Mouse (Mus musculus) CH12.LX (cell line): ENCODE measurements around the gene Fam71f2. TPM values are rescaled to one million over a fixed set of nuclear protein-coding genes. Genes with fewer than 3 reads are reported as not detected.

Experiments used
- DNase-seq: peaks from one replicate; pipeline ENCODE4 v3.0.0-alpha.2; 2013; ENCODE audit errors: extremely low read depth
- H3K27ac ChIP-seq: 2 replicates; pipeline ENCODE4 v1.5.1; 2012; ENCODE audit warnings: low read depth, mild to moderate bottlenecking, control low read depth, moderate library complexity; ENCODE audit not compliant: insufficient read depth
- H3K27me3 ChIP-seq: replicated peaks from 2 replicates; pipeline ENCODE3; 2012; ENCODE audit warnings: inconsistent platforms
- H3K36me3 ChIP-seq, 2 experiments: replicated peaks in 1 of 2; 2 replicates each; pipeline versions ENCODE3 to v1.6.1; 2012; ENCODE audit warnings: inconsistent platforms in 1 of 2, low read length in 1 of 2, mild to moderate bottlenecking in 1 of 2, mixed read lengths in 1 of 2, moderate library complexity in 1 of 2; ENCODE audit not compliant: control insufficient read depth in 1 of 2, insufficient read depth in 1 of 2
- H3K4me1 ChIP-seq, 2 experiments: 2 replicates each; pipeline ENCODE4 v1.6.1; 2012; ENCODE audit warnings: inconsistent platforms in 1 of 2, moderate library complexity in 1 of 2; ENCODE audit not compliant: insufficient read depth in 2 of 2, control insufficient read depth in 1 of 2
- H3K4me2 ChIP-seq: 2 replicates; pipeline ENCODE4 v1.6.1; 2012; ENCODE audit warnings: low read depth, mild to moderate bottlenecking, control low read depth; ENCODE audit not compliant: poor library complexity, insufficient read depth, severe bottlenecking
- H3K4me3 ChIP-seq, 3 experiments: fragments of 150-350 bp in 1 of 3; sonication (generic) in 1 of 3; replicated peaks in 1 of 3; 2 replicates each; pipeline versions ENCODE3 to v1.5.1; 2011 to 2012; ENCODE audit warnings: low read depth in 2 of 3, low read length in 2 of 3, mild to moderate bottlenecking in 2 of 3, moderate library complexity in 2 of 3, control low read depth in 1 of 3, improper control_type of control experiment in 1 of 3, inconsistent platforms in 1 of 3, mixed read lengths in 1 of 3; ENCODE audit not compliant: poor library complexity in 1 of 3
- H3K79me2 ChIP-seq: replicated peaks from 2 replicates; pipeline ENCODE4 v1.6.1; 2012; ENCODE audit warnings: mild to moderate bottlenecking, moderate library complexity; ENCODE audit not compliant: control insufficient read depth, poor library complexity, insufficient read depth, severe bottlenecking; ENCODE audit errors: extremely low read depth
- H3K9ac ChIP-seq: 2 replicates; pipeline ENCODE4 v1.6.1; 2012; ENCODE audit warnings: low read depth, mild to moderate bottlenecking, control low read depth, moderate library complexity; ENCODE audit not compliant: insufficient read depth
- H3K9me3 ChIP-seq: replicated peaks from 2 replicates; pipeline ENCODE3; 2012; ENCODE audit warnings: low read length, inconsistent platforms, mixed read lengths
- CTCF ChIP-seq, 2 experiments: IDR thresholded peaks in 1 of 2; conservative IDR thresholded peaks in 1 of 2; 2 replicates each; pipeline ENCODE4 v1.5.1; 2011 to 2012; ENCODE audit warnings: low read depth in 2 of 2, low read length in 2 of 2, improper control_type of control experiment in 1 of 2, inconsistent platforms in 1 of 2, mild to moderate bottlenecking in 1 of 2, moderate library complexity in 1 of 2
- ELF1 ChIP-seq: IDR thresholded peaks from 2 replicates; pipeline ENCODE4 v1.6.1; 2014; ENCODE audit warnings: low read depth, mild to moderate bottlenecking, inconsistent platforms, low read length, improper control_type of control experiment
- ETS1 ChIP-seq: conservative IDR thresholded peaks from 2 replicates; pipeline ENCODE4 v1.6.1; 2012; ENCODE audit warnings: low read depth, mild to moderate bottlenecking, inconsistent platforms, low read length, improper control_type of control experiment, moderate library complexity
- IRF4 ChIP-seq: IDR thresholded peaks from 2 replicates; pipeline ENCODE4 v1.6.1; 2014; ENCODE audit warnings: low read depth, mild to moderate bottlenecking, inconsistent platforms, low read length, improper control_type of control experiment
- MXI1 ChIP-seq: IDR thresholded peaks from 2 replicates; pipeline ENCODE4 v1.6.1; 2011; ENCODE audit warnings: mild to moderate bottlenecking, low read depth, low read length, improper control_type of control experiment
- PAX5 ChIP-seq: IDR thresholded peaks from 2 replicates; pipeline ENCODE4 v1.6.1; 2012; ENCODE audit warnings: low read length, inconsistent platforms, mixed read lengths
- POLR2AphosphoS2 ChIP-seq: IDR thresholded peaks from 2 replicates; pipeline ENCODE4 v1.6.1; 2011; ENCODE audit warnings: low read depth, low read length, improper control_type of control experiment
- RCOR1 ChIP-seq: conservative IDR thresholded peaks from 2 replicates; pipeline ENCODE4 v1.6.1; 2012; ENCODE audit warnings: low read depth, mild to moderate bottlenecking, inconsistent platforms, low read length, improper control_type of control experiment
- SIN3A ChIP-seq: IDR thresholded peaks from 2 replicates; pipeline ENCODE4 v1.6.1; 2012; ENCODE audit warnings: low read length, improper control_type of control experiment, inconsistent platforms
- TCF12 ChIP-seq: IDR thresholded peaks from 2 replicates; pipeline ENCODE4 v1.6.1; 2014; ENCODE audit warnings: low read depth, mild to moderate bottlenecking, inconsistent platforms, low read length, improper control_type of control experiment
- USF1 ChIP-seq: IDR thresholded peaks from 2 replicates; pipeline ENCODE4 v1.6.1; 2014; ENCODE audit warnings: low read depth, mild to moderate bottlenecking, inconsistent platforms, low read length, improper control_type of control experiment
- USF2 ChIP-seq: conservative IDR thresholded peaks from 2 replicates; pipeline ENCODE4 v1.6.1; 2011; ENCODE audit warnings: low read depth, low read length, improper control_type of control experiment
- ZC3H11A ChIP-seq: IDR thresholded peaks from 2 replicates; pipeline ENCODE4 v1.6.1; 2012; ENCODE audit warnings: low read depth, mild to moderate bottlenecking, inconsistent platforms, low read length, improper control_type of control experiment
- dilution Hi-C: fragments of 300-500 bp; cut with MboI; formaldehyde crosslinking; loops from 2 replicates; pipeline ENCODE4 v1.14.3; 2020; ENCODE audit warnings: low sequenced_read_pairs; ENCODE audit not compliant: extremely low pct_unique_long_range_greater_than_20kb, extremely low pct_ligation_motif_present
- in situ Hi-C: fragments of 300-500 bp; cut with MboI; formaldehyde crosslinking; loops from 3 replicates; pipeline ENCODE4 v1.14.3; 2019; ENCODE audit warnings: low sequenced_read_pairs, low pct_ligation_motif_present, low pct_unique_long_range_greater_than_20kb, mixed read lengths
- polyA plus RNA-seq: library from polyadenylated mRNA; unstranded; fragments of >175 nt; gene quantifications from 2 replicates; pipeline ENCODE4 v1.2.1, GENCODE M21; 2012; ENCODE audit warnings: low read depth; ENCODE audit not compliant: insufficient read length
- total RNA-seq, 2 experiments: library from RNA; depleted of rRNA; stranded (reverse); fragments of 300-350 nt in 1 of 2; fragments of >200 nt in 1 of 2; gene quantifications; 2 replicates each; pipeline ENCODE4 v1.2.3; 2012 to 2014

Fam71f2 gene
- total and polyA plus RNA-seq, 3 experiments: 0.23 to 0.30 TPM; not detected in 1

DNA sequence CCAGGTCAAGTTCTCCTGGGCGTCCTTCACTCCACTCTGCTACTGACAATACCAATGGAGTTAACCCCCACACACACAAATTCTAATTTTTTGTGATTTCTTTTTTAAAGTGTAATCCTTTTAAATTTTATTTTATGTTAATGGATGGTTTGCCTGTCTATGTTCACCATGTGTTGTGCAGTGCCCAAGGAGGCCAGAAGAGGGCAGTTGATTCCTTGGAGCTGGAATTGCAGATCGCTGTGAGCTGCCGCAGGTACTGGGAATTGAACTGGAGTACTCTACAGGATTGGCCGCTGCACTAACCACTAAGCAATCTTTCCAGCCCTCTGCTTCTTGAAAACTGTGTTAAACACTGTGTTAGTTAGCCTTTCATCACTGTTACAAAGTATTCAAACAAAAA is 26.1 kb downstream of the Fam71f2 start:
- no peak overlapping the region for H3K4me3 ChIP-seq
- peaks cover 3 to 9% of the 10 kb centered on the region in 2 experiments; a peak in 3 of 4 replicates for H3K4me1 ChIP-seq
- no peaks in the 10 kb centered on the region for H3K36me3 ChIP-seq
- DNase-seq: no peak
- peak in 1 of 2 experiments; percentile 23; a peak in 2 of 4 replicates for TF ChIP-seq CTCF (conservative IDR thresholded peaks at IDR 0.05 in 1 of 2, IDR thresholded peaks at IDR 0.05 in 1 of 2; ENCODE audit: low read depth in 2 of 2, low read length in 2 of 2)
- no peak for TF ChIP-seq POLR2AphosphoS2
- no peak overlapping the region for H3K4me2 ChIP-seq
- no peaks in the 10 kb centered on the region for H3K27me3 ChIP-seq
- peaks cover 18% of the 10 kb centered on the region for H3K9me3 ChIP-seq
- H3K27ac ChIP-seq: no peak overlapping the region
- in situ Hi-C loops: no loop called here
- dilution Hi-C loops: no loop called here
- H3K79me2 ChIP-seq: no peaks in the 10 kb centered on the region
- H3K9ac ChIP-seq: no peak overlapping the region

DNA sequence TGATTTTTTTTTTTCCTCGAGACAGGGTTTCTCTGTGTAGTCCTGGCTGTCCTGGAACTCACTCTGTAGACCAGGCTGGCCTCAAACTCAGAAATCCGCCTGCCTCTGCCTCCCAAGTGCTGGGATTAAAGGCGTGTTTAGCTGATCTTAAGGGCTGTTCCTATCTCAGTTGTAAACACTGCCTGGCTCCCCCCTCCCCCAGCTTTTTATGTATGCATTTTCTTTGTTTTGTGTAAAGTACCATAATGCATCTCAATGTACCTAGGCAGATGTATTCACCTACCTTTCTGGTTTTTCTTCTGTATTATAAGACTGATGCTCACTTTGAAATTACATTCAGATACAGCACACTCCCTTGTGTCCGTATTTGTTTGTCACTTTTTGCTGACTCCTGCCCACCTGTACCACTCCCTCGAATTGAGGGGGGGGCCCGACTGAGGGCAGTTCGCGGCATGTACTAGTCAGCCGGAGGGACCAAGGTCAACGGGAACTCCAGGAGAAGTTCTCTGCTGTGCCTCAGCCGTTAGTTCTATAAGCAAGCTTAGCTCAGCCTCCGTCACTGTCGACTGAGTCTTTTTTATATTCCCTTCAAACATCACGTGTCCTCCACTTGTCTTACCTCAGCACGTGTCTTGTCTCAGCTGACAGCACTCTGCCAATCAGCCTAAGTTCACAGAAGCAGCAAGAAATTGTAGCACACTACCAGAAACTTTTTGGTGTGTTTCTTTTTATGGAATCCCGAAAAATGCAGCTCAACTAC is 29.6 kb downstream of the Fam71f2 start:
- Histone ChIP-seq H3K4me3 (no peak overlapping the region), H3K9me3 (peaks cover 18% of the 10 kb centered on the region), H3K27ac (no peak overlapping the region; the same call in 1 of the 2 replicates), H3K79me2 (no peaks in the 10 kb centered on the region), H3K27me3 (no peaks in the 10 kb centered on the region), H3K9ac (no peak overlapping the region), H3K36me3 (no peaks in the 10 kb centered on the region), H3K4me2 (no peak overlapping the region), H3K4me1 (peaks cover 9 to 19% of the 10 kb centered on the region in 2 experiments; a peak in 3 of 4 replicates)
- dilution Hi-C loops (no loop called here), in situ Hi-C loops (no loop called here)
- TF ChIP-seq RCOR1 (no peak), ELF1 (no peak), USF2 (no peak), CTCF (conservative IDR thresholded peaks at IDR 0.05 in 1 of 2, IDR thresholded peaks at IDR 0.05 in 1 of 2; ENCODE audit: low read depth in 2 of 2, low read length in 2 of 2) (no peak), IRF4 (no peak), USF1 (no peak), PAX5 (no peak), ETS1 (no peak), TCF12 (no peak), MXI1 (no peak), SIN3A (no peak), ZC3H11A (no peak)
- DNase-seq: no peak
